Mouse (Mus musculus): ENCODE data around the gene Psmd4.

- TF ChIP-seq CTCF (IDR thresholded peaks at IDR 0.05; ENCODE audit: low read depth, low read length) (no peak), POLR2A (IDR thresholded peaks at IDR 0.05; ENCODE audit: insufficient read depth, low read length) (no peak)
These were observed 45.7 kb upstream of the Psmd4 start for GRCm38 (mm10) chr3:95088071-95088470.
